ENCODE assay signal across 8 mouse cellular contexts in genomic region chr2:181219538-181220216, GRCm38 (mm10). TPM values are rescaled to one million over a fixed set of nuclear protein-coding genes. Genes with fewer than 3 reads are reported as not detected.
DNase-seq lines count a peak whose midpoint lies in the region; ATAC-seq lines count a peak whose summit lies in the region.

Gene Fndc11, plus strand, starts transcription at chr2:181220013.

- peak within 1 kb of the TSS; percentile 34 for H3K4me3 ChIP-seq in hindbrain, embryonic 16.5 days (ENCODE audit: low read length)

- peak within 1 kb of the TSS; percentile 69 for H3K4me2 ChIP-seq in hindbrain, embryonic 16.5 days (ENCODE audit: low read length)

- peak; percentile 71 for DNase-seq in Muller cell, postnatal 12 days (ENCODE audit: inconsistent ontology term)
- DNase-seq in cerebellum, postnatal 25 days = peak; percentile 70 to 73
- DNase-seq in gastrocnemius, adult 18-20 months (ENCODE audit: low spot score) = peak; percentile 64
- peak; percentile 38 to 50 for DNase-seq in layer of hippocampus, postnatal 36 days
- DNase-seq in lung, postnatal 10 days = peak; percentile 89
- DNase-seq in ovary, postnatal 36 days (ENCODE audit: low spot score) = peak; percentile 67
- DNase-seq in thymus, postnatal 14 days = peak; percentile 95

- H3K27ac ChIP-seq in hindbrain, embryonic 16.5 days (ENCODE audit: low read depth, low read length) = 0 out of 2 replicates have a peak within 1 kb of the TSS, but pooled peaks have one; percentile 20

- H3K9ac ChIP-seq in hindbrain, embryonic 16.5 days (ENCODE audit: low read depth, low read length) = peak within 1 kb of the TSS; percentile 50

- no peaks in the 10 kb centered on the region for H3K9me3 ChIP-seq in hindbrain, embryonic 16.5 days (ENCODE audit: control insufficient read depth, low read length)

- H3K4me1 ChIP-seq in hindbrain, embryonic 16.5 days (ENCODE audit: control insufficient read depth, insufficient read depth, low read depth, low read length) = peaks cover 8% of the 10 kb centered on the region

- 4% methylated on average over 25 of the region's 25 CpGs for WGBS in hindbrain, embryonic 16.5 days

- no peaks in the 10 kb centered on the region for H3K36me3 ChIP-seq in hindbrain, embryonic 16.5 days (ENCODE audit: control insufficient read depth, insufficient read depth, low read length)

- no peaks in the 10 kb centered on the region for H3K27me3 ChIP-seq in hindbrain, embryonic 16.5 days (replicated peaks; ENCODE audit: control insufficient read depth, insufficient read depth, low read length)

- peak; percentile 94 for ATAC-seq in hindbrain, embryonic 16.5 days

RNA-seq across cellular contexts. Expression of gene Fndc11, which starts in this region (rescaled TPM):
- not detected for total RNA-seq in gastrocnemius, adult 18-20 months (2021)
- 0.26 TPM in 2 replicates for polyA plus RNA-seq in hindbrain, embryonic 16.5 days (2015; fragmentation: Nextera tagmentation; extraction: Ambion mirVana)
- not detected for total RNA-seq in layer of hippocampus, postnatal 36 days (2021)

Comparison
In these comparisons a context has a peak if more than half of its experiments do, and no peak if none do; other contexts are left out.
1. Peak in every context shown above with its lines: DNase-seq, ATAC-seq, H3K4me3 ChIP-seq and H3K27ac ChIP-seq.
2. Peak in DNase-seq in gastrocnemius, adult 18-20 months; RNA of the gene not detected or under 1 TPM.
3. Peak in ATAC-seq, H3K4me3 ChIP-seq, H3K27ac ChIP-seq, H3K9ac ChIP-seq and H3K4me2 ChIP-seq in hindbrain, embryonic 16.5 days; RNA of the gene not detected or under 1 TPM.
4. Peak in DNase-seq in layer of hippocampus, postnatal 36 days; RNA of the gene not detected or under 1 TPM.
5. DNase-seq: peak in every context shown above with its lines; median percentile 95 in thymus, postnatal 14 days; 89 in lung, postnatal 10 days; 72 in cerebellum, postnatal 25 days; 71 in Muller cell, postnatal 12 days; 67 in ovary, postnatal 36 days; 64 in gastrocnemius, adult 18-20 months; 44 in layer of hippocampus, postnatal 36 days.